ENCODE assay signal across 16 mouse cellular contexts in genomic region chr19:37156040-37156439, GRCm38 (mm10).
"Had no signal": no experiment of that assay in that cellular context is flagged by ENCODE, and none has a peak within 500 bp of the region (broad histone marks: within the 10 kb centered on the region; RNA-seq: fewer than 3 reads in every experiment).

No protein-coding gene starts in this region.

- H3K27me3 ChIP-seq: neural tube, embryonic 13.5 days; neural tube, embryonic 15.5 days; stomach, embryonic 15.5 days had no signal

- H3K4me3 ChIP-seq: neural tube, embryonic 13.5 days; neural tube, embryonic 15.5 days; stomach, embryonic 15.5 days had no signal

- H3K4me1 ChIP-seq: neural tube, embryonic 13.5 days; neural tube, embryonic 15.5 days; stomach, embryonic 15.5 days had no signal

- H3K27ac ChIP-seq: neural tube, embryonic 13.5 days; neural tube, embryonic 15.5 days; stomach, embryonic 15.5 days; stomach, postnatal 0 days had no signal

- H3K4me2 ChIP-seq: neural tube, embryonic 13.5 days; neural tube, embryonic 15.5 days; stomach, embryonic 15.5 days had no signal

- H3K9ac ChIP-seq: neural tube, embryonic 13.5 days; neural tube, embryonic 15.5 days; stomach, embryonic 15.5 days had no signal

- H3K36me3 ChIP-seq: neural tube, embryonic 13.5 days; neural tube, embryonic 15.5 days; stomach, embryonic 15.5 days had no signal

- H3K9me3 ChIP-seq: neural tube, embryonic 13.5 days; neural tube, embryonic 15.5 days; stomach, embryonic 15.5 days had no signal

- DNase-seq: retina, postnatal 1 day; right cerebral cortex, adult 18-20 months; right cerebral cortex, postnatal 14 days; right cerebral cortex, postnatal 25 days; right cerebral cortex, postnatal 4 days; spleen, adult 18-20 months; thymus, adult 18-20 months; thymus, adult 2 months; thymus, postnatal 14 days; thymus, postnatal 25 days; thymus, postnatal 36 days; thymus, postnatal 4 days had no signal
